9 mouse cellular contexts compared by ENCODE assay signal in genomic region chr5:31194486-31195485, GRCm38 (mm10). TPM values are rescaled to one million over a fixed set of nuclear protein-coding genes. Genes with fewer than 3 reads are reported as not detected.
DNase-seq lines count a peak whose midpoint lies in the region; ATAC-seq and TF ChIP-seq lines count a peak whose summit lies in the region.
"Had no signal": no experiment of that assay in that cellular context is flagged by ENCODE, and none has a peak within 500 bp of the region (broad histone marks: within the 10 kb centered on the region; RNA-seq: fewer than 3 reads in every experiment).

No protein-coding gene starts in this region.

- H3K4me2 ChIP-seq in lung, embryonic 15.5 days, result peak overlapping the region; percentile 63
- H3K4me2 ChIP-seq in limb, embryonic 15.5 days, result peak overlapping the region; percentile 72
- H3K4me2 ChIP-seq in stomach, embryonic 15.5 days, result peak overlapping the region; percentile 77

- WGBS in lung, embryonic 15.5 days, result 86% methylated on average over 16 of the region's 16 CpGs
- 89% methylated on average over 16 of the region's 16 CpGs for WGBS in limb, embryonic 15.5 days
- WGBS in stomach, embryonic 15.5 days, result 87% methylated on average over 16 of the region's 16 CpGs
- WGBS in cerebellum, adult 2 months, result 89% methylated on average over 16 of the region's 16 CpGs

- peaks cover 55% of the 10 kb centered on the region for H3K4me1 ChIP-seq in erythroblast, embryonic 14.5 days (ENCODE audit: control insufficient read depth)
- peaks cover 19% of the 10 kb centered on the region for H3K4me1 ChIP-seq in lung, embryonic 15.5 days
- H3K4me1 ChIP-seq in limb, embryonic 15.5 days, result peaks cover 22% of the 10 kb centered on the region
- peaks cover 18% of the 10 kb centered on the region for H3K4me1 ChIP-seq in stomach, embryonic 15.5 days
- H3K4me1 ChIP-seq in cerebellum, adult 2 months (ENCODE audit: control insufficient read depth, insufficient read depth, low read length), result peaks cover 4% of the 10 kb centered on the region; the same call in 1 of the 2 replicates

- no peaks in the 10 kb centered on the region for H3K9me3 ChIP-seq in erythroblast, embryonic 14.5 days (ENCODE audit: control insufficient read depth, low read length)
- H3K9me3 ChIP-seq in lung, embryonic 15.5 days, result no peaks in the 10 kb centered on the region
- H3K9me3 ChIP-seq in limb, embryonic 15.5 days, result no peaks in the 10 kb centered on the region
- no peaks in the 10 kb centered on the region for H3K9me3 ChIP-seq in stomach, embryonic 15.5 days

- H3K27ac ChIP-seq in lung, embryonic 15.5 days, result no peak overlapping the region
- H3K27ac ChIP-seq in limb, embryonic 15.5 days, result no peak overlapping the region
- no peak overlapping the region for H3K27ac ChIP-seq in stomach, embryonic 15.5 days
- no peak overlapping the region for H3K27ac ChIP-seq in cerebellum, adult 2 months (ENCODE audit: insufficient read depth, low read length)

- no peak for TF ChIP-seq CTCF in cerebellum, adult 2 months (IDR thresholded peaks at IDR 0.05; ENCODE audit: borderline replicate concordance, insufficient read depth, low read depth, low read length)

- H3K27me3 ChIP-seq in erythroblast, embryonic 14.5 days (ENCODE audit: control insufficient read depth), result no peaks in the 10 kb centered on the region
- H3K27me3 ChIP-seq in lung, embryonic 15.5 days, result no peaks in the 10 kb centered on the region
- no peaks in the 10 kb centered on the region for H3K27me3 ChIP-seq in limb, embryonic 15.5 days
- no peaks in the 10 kb centered on the region for H3K27me3 ChIP-seq in stomach, embryonic 15.5 days (replicated peaks)
- H3K27me3 ChIP-seq in cerebellum, adult 2 months (ENCODE audit: control insufficient read depth, insufficient read depth, low read length), result no peaks in the 10 kb centered on the region

- no peak for ATAC-seq in erythroblast, adult 5-6 weeks (replicated peaks; ENCODE audit: low FRiP score, poor library complexity, severe bottlenecking)
- ATAC-seq in lung, embryonic 15.5 days (ENCODE audit: borderline replicate concordance, extremely low read depth, low FRiP score, low TSS enrichment), result no peak
- no peak for ATAC-seq in limb, embryonic 15.5 days (ENCODE audit: insufficient number of reproducible peaks, low FRiP score, low TSS enrichment, low read depth)
- ATAC-seq in stomach, embryonic 15.5 days (ENCODE audit: insufficient read depth, low FRiP score, low read depth), result no peak

- peak overlapping the region; percentile 89 for H3K4me3 ChIP-seq in erythroblast, embryonic 14.5 days (replicated peaks)
- H3K4me3 ChIP-seq in lung, embryonic 15.5 days, result peak overlapping the region; percentile 90
- no peak overlapping the region; the same call in 1 of the 2 replicates for H3K4me3 ChIP-seq in limb, embryonic 15.5 days
- H3K4me3 ChIP-seq in stomach, embryonic 15.5 days (replicated peaks), result peak overlapping the region; percentile 91; the same call in 1 of the 2 replicates
- no peak overlapping the region for H3K4me3 ChIP-seq in cerebellum, adult 2 months (replicated peaks; ENCODE audit: insufficient read depth, low read depth, low read length)

- no peak for TF ChIP-seq POLR2A in cerebellum, adult 2 months (IDR thresholded peaks at IDR 0.05; ENCODE audit: borderline replicate concordance, insufficient read depth, low read length)

- H3K9ac ChIP-seq in lung, embryonic 15.5 days, result peak overlapping the region; percentile 86; the same call in 1 of the 2 replicates
- H3K9ac ChIP-seq in limb, embryonic 15.5 days, result no peak overlapping the region
- peak overlapping the region; percentile 98; the same call in 1 of the 2 replicates for H3K9ac ChIP-seq in stomach, embryonic 15.5 days

- H3K36me3 ChIP-seq in erythroblast, embryonic 14.5 days (ENCODE audit: control insufficient read depth), result peaks cover 73% of the 10 kb centered on the region
- peaks cover 70% of the 10 kb centered on the region for H3K36me3 ChIP-seq in lung, embryonic 15.5 days
- peaks cover 70% of the 10 kb centered on the region for H3K36me3 ChIP-seq in limb, embryonic 15.5 days
- H3K36me3 ChIP-seq in stomach, embryonic 15.5 days, result peaks cover 61% of the 10 kb centered on the region

- DNase-seq in lung, postnatal 25 days (ENCODE audit: low spot score), result no peak
- DNase-seq in layer of hippocampus, adult 8-10 months (ENCODE audit: low spot score in 2 of 2), result no peak
- no peak for DNase-seq in cerebellum, adult 2 months
- DNase-seq: right cerebral cortex, adult 18-20 months had no signal

RNA-seq across cellular contexts. Expression of gene Eif2b4, which starts 1.6 kb away (rescaled TPM):
- polyA plus RNA-seq in erythroblast, embryonic 14.5 days (2012), result 32.5 and 34.0 TPM in 2 replicates
- 9.8 and 42.1 TPM in 2 replicates for total RNA-seq in erythroblast, adult 5-6 weeks (2015; ENCODE audit: low replicate concordance)
- total RNA-seq in erythroblast, adult 5-6 weeks (2017; ENCODE audit: low replicate concordance), result 13.5 and 18.7 TPM in 2 replicates
- polyA plus RNA-seq in lung, embryonic 15.5 days (2015; fragmentation: Nextera tagmentation; extraction: Ambion mirVana), result 61.2 and 64.3 TPM in 2 replicates
- 64.2 and 69.0 TPM in 2 replicates for polyA plus RNA-seq in limb, embryonic 15.5 days (2015; fragmentation: Nextera tagmentation; extraction: Ambion mirVana)
- polyA plus RNA-seq in stomach, embryonic 15.5 days (2015; fragmentation: Nextera tagmentation; extraction: Ambion mirVana), result 60.3 and 68.3 TPM in 2 replicates
- 10 to 100 TPM; 34.9 to 45.0 (median 41.7) TPM for total RNA-seq in layer of hippocampus, adult 8-10 months (2022)
- polyA plus RNA-seq in cerebellum, adult 2 months (2012; rRNA removed), result 87.1 and 93.7 TPM in 2 replicates

RNA-seq across cellular contexts. Expression of gene Snx17, which starts 1.8 kb away (rescaled TPM):
- polyA plus RNA-seq in erythroblast, embryonic 14.5 days (2012), result 2.7 and 2.9 TPM in 2 replicates
- 2.9 and 17.1 TPM in 2 replicates for total RNA-seq in erythroblast, adult 5-6 weeks (2015; ENCODE audit: low replicate concordance)
- total RNA-seq in erythroblast, adult 5-6 weeks (2017; ENCODE audit: low replicate concordance), result 12.3 and 15.8 TPM in 2 replicates
- 146 and 147 TPM in 2 replicates for polyA plus RNA-seq in lung, embryonic 15.5 days (2015; fragmentation: Nextera tagmentation; extraction: Ambion mirVana)
- 141 and 154 TPM in 2 replicates for polyA plus RNA-seq in limb, embryonic 15.5 days (2015; fragmentation: Nextera tagmentation; extraction: Ambion mirVana)
- polyA plus RNA-seq in stomach, embryonic 15.5 days (2015; fragmentation: Nextera tagmentation; extraction: Ambion mirVana), result 115 and 132 TPM in 2 replicates
- 10 to 100 TPM; 72.0 to 88.3 (median 81.7) TPM for total RNA-seq in layer of hippocampus, adult 8-10 months (2022)
- 124 and 125 TPM in 2 replicates for polyA plus RNA-seq in cerebellum, adult 2 months (2012; rRNA removed)

RNA-seq across cellular contexts. Expression of gene Zfp513, which starts 7.3 kb away (rescaled TPM):
- polyA plus RNA-seq in erythroblast, embryonic 14.5 days (2012), result 2.5 TPM in 2 replicates
- total RNA-seq in erythroblast, adult 5-6 weeks (2015; ENCODE audit: low replicate concordance), result 2.3 and 4.8 TPM in 2 replicates
- total RNA-seq in erythroblast, adult 5-6 weeks (2017; ENCODE audit: low replicate concordance), result 5.5 and 5.9 TPM in 2 replicates
- 8.8 and 9.5 TPM in 2 replicates for polyA plus RNA-seq in lung, embryonic 15.5 days (2015; fragmentation: Nextera tagmentation; extraction: Ambion mirVana)
- polyA plus RNA-seq in limb, embryonic 15.5 days (2015; fragmentation: Nextera tagmentation; extraction: Ambion mirVana), result 8.2 and 9.0 TPM in 2 replicates
- polyA plus RNA-seq in stomach, embryonic 15.5 days (2015; fragmentation: Nextera tagmentation; extraction: Ambion mirVana), result 8.6 and 9.8 TPM in 2 replicates
- 10 to 100 TPM; 26.0 to 31.9 (median 30.4) TPM for total RNA-seq in layer of hippocampus, adult 8-10 months (2022)
- polyA plus RNA-seq in cerebellum, adult 2 months (2012; rRNA removed), result 44.5 and 45.4 TPM in 2 replicates

RNA-seq across cellular contexts. Expression of gene Gtf3c2, which starts 14.8 kb away (rescaled TPM):
- polyA plus RNA-seq in erythroblast, embryonic 14.5 days (2012), result 4.0 and 4.9 TPM in 2 replicates
- total RNA-seq in erythroblast, adult 5-6 weeks (2015; ENCODE audit: low replicate concordance), result 29.7 and 32.5 TPM in 2 replicates
- 24.8 and 30.7 TPM in 2 replicates for total RNA-seq in erythroblast, adult 5-6 weeks (2017; ENCODE audit: low replicate concordance)
- polyA plus RNA-seq in lung, embryonic 15.5 days (2015; fragmentation: Nextera tagmentation; extraction: Ambion mirVana), result 68.4 and 69.3 TPM in 2 replicates
- polyA plus RNA-seq in limb, embryonic 15.5 days (2015; fragmentation: Nextera tagmentation; extraction: Ambion mirVana), result 59.1 and 65.6 TPM in 2 replicates
- polyA plus RNA-seq in stomach, embryonic 15.5 days (2015; fragmentation: Nextera tagmentation; extraction: Ambion mirVana), result 53.4 and 69.6 TPM in 2 replicates
- total RNA-seq in layer of hippocampus, adult 8-10 months (2022), result 10 to 100 TPM; 63.0 to 87.0 (median 67.8) TPM
- polyA plus RNA-seq in cerebellum, adult 2 months (2012; rRNA removed), result 94.6 and 100 TPM in 2 replicates

RNA-seq across cellular contexts. Expression of gene Gm29609, which starts 15.1 kb away (rescaled TPM):
- 2.2 and 2.5 TPM in 2 replicates for polyA plus RNA-seq in erythroblast, embryonic 14.5 days (2012)
- total RNA-seq in erythroblast, adult 5-6 weeks (2015; ENCODE audit: low replicate concordance), result not detected in 2 replicates
- total RNA-seq in erythroblast, adult 5-6 weeks (2017; ENCODE audit: low replicate concordance), result not detected in 2 replicates
- polyA plus RNA-seq in lung, embryonic 15.5 days (2015; fragmentation: Nextera tagmentation; extraction: Ambion mirVana), result 1.1 and 1.4 TPM in 2 replicates
- 1.2 and 1.3 TPM in 2 replicates for polyA plus RNA-seq in limb, embryonic 15.5 days (2015; fragmentation: Nextera tagmentation; extraction: Ambion mirVana)
- polyA plus RNA-seq in stomach, embryonic 15.5 days (2015; fragmentation: Nextera tagmentation; extraction: Ambion mirVana), result 0.68 and 1.8 TPM in 2 replicates
- 1 to 10 TPM; 1.3 to 4.9 (median 3.1) TPM for total RNA-seq in layer of hippocampus, adult 8-10 months (2022)
- 3.9 and 4.1 TPM in 2 replicates for polyA plus RNA-seq in cerebellum, adult 2 months (2012; rRNA removed)

Comparison
In these comparisons a context has a peak if more than half of its experiments do, and no peak if none do; other contexts are left out.
1. H3K4me3 ChIP-seq: peak in erythroblast, embryonic 14.5 days (single experiment), lung, embryonic 15.5 days (single experiment) and stomach, embryonic 15.5 days (single experiment); none in limb, embryonic 15.5 days (single experiment) and cerebellum, adult 2 months (single experiment).
2. RNA of gene Snx17, which starts 1.8 kb away (polyA plus RNA-seq): 146 to 147 TPM in lung, embryonic 15.5 days, 141 to 154 TPM in limb, embryonic 15.5 days, 124 to 125 TPM in cerebellum, adult 2 months and 115 to 132 TPM in stomach, embryonic 15.5 days; 2.7 to 2.9 TPM in erythroblast, embryonic 14.5 days; every median in the first group is over 10 times any median in the second.
3. Peak in every context shown above with its lines, with median percentiles within 50 percentile points of each other: H3K4me2 ChIP-seq.